Mouse (Mus musculus): ENCODE data around the gene Tmem33. TPM values are rescaled to one million over a fixed set of nuclear protein-coding genes. Genes with fewer than 3 reads are reported as not detected.

The Tmem33 gene
- total and polyA plus RNA-seq, 3 experiments, result 70.4 to 147 (median 134) TPM

- Histone ChIP-seq H3K27ac (ENCODE audit: insufficient read depth, low read depth) (no peak overlapping the region), H3K4me1 (ENCODE audit: control insufficient read depth in 1 of 2, insufficient read depth in 2 of 2) (no peaks in the 10 kb centered on the region; a peak in 1 of 4 replicates), H3K4me3 (replicated peaks in 1 of 3; ENCODE audit: low read depth in 2 of 3, low read length in 2 of 3, poor library complexity in 1 of 3) (no peak overlapping the region), H3K36me3 (replicated peaks in 1 of 2; ENCODE audit: control insufficient read depth in 1 of 2, insufficient read depth in 1 of 2, low read length in 1 of 2) (peaks cover 17 to 51% of the 10 kb centered on the region in 2 experiments), H3K4me2 (ENCODE audit: insufficient read depth, low read depth, poor library complexity, severe bottlenecking) (no peak overlapping the region), H3K79me2 (replicated peaks; ENCODE audit: control insufficient read depth, extremely low read depth, insufficient read depth, poor library complexity, severe bottlenecking) (no peaks in the 10 kb centered on the region), H3K27me3 (replicated peaks) (no peaks in the 10 kb centered on the region), H3K9ac (ENCODE audit: insufficient read depth, low read depth) (no peak overlapping the region), H3K9me3 (replicated peaks; ENCODE audit: low read length) (peaks cover 5% of the 10 kb centered on the region)
- dilution Hi-C loops (cut with MboI; ENCODE audit: extremely low pct_ligation_motif_present, extremely low pct_unique_long_range_greater_than_20kb, low sequenced_read_pairs), result no loop called here
- TF ChIP-seq RCOR1 (conservative IDR thresholded peaks at IDR 0.05; ENCODE audit: low read depth, low read length) (no peak), PAX5 (IDR thresholded peaks at IDR 0.05; ENCODE audit: low read length) (no peak), TBP (conservative IDR thresholded peaks at IDR 0.05; ENCODE audit: low read depth, low read length) (no peak), ELF1 (IDR thresholded peaks at IDR 0.05; ENCODE audit: low read depth, low read length) (no peak), USF1 (IDR thresholded peaks at IDR 0.05; ENCODE audit: low read depth, low read length) (no peak), KAT2A (IDR thresholded peaks at IDR 0.05; ENCODE audit: insufficient replicate concordance, low read length) (no peak), MAZ (IDR thresholded peaks at IDR 0.05; ENCODE audit: low read depth, low read length) (no peak), USF2 (conservative IDR thresholded peaks at IDR 0.05; ENCODE audit: low read depth, low read length) (no peak), JUND (conservative IDR thresholded peaks at IDR 0.05; ENCODE audit: low read depth, low read length) (no peak), JUN (IDR thresholded peaks at IDR 0.05; ENCODE audit: insufficient read depth, low read depth, low read length) (no peak), E2F4 (IDR thresholded peaks at IDR 0.05; ENCODE audit: insufficient replicate concordance, low read depth, low read length) (no peak)
- DNase-seq (ENCODE audit: extremely low read depth), result no peak
- in situ Hi-C loops (cut with MboI; ENCODE audit: low pct_ligation_motif_present, low pct_unique_long_range_greater_than_20kb, low sequenced_read_pairs), result no loop called here
These were observed 61.4 kb downstream of the Tmem33 start for GRCm38 (mm10) chr5:67321656-67322268.

DNA sequence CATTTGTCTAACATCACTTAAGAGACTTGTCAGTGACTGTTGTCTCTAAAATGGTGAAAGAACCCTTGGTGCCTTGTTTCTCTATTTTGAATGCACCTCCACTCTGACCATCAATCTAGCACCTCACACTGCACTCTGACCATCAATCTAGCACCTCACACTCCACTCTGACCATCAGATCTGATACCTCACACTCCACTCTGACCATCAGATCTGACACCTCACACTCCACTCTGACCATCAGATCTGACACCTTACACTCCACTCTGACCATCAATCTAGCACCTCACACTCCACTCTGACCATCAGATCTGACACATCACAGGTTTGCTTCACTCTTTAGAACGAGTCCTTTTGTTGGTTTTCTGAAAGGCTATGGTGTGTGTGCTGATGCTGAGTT, 63.7 kb downstream of the Tmem33 start:
- peaks cover 4 to 41% of the 10 kb centered on the region in 2 experiments for H3K36me3 ChIP-seq (replicated peaks in 1 of 2; ENCODE audit: control insufficient read depth in 1 of 2, insufficient read depth in 1 of 2, low read length in 1 of 2)
- H3K27ac ChIP-seq (ENCODE audit: insufficient read depth, low read depth), result no peak overlapping the region
- H3K4me1 ChIP-seq (ENCODE audit: control insufficient read depth in 1 of 2, insufficient read depth in 2 of 2), result no peaks in the 10 kb centered on the region; a peak in 1 of 4 replicates
- H3K27me3 ChIP-seq (replicated peaks), result no peaks in the 10 kb centered on the region
- no peaks in the 10 kb centered on the region for H3K79me2 ChIP-seq (replicated peaks; ENCODE audit: control insufficient read depth, extremely low read depth, insufficient read depth, poor library complexity, severe bottlenecking)
- in situ Hi-C loops (cut with MboI; ENCODE audit: low pct_ligation_motif_present, low pct_unique_long_range_greater_than_20kb, low sequenced_read_pairs), result no loop called here
- no peak for TF ChIP-seq ZC3H11A (IDR thresholded peaks at IDR 0.05; ENCODE audit: low read depth, low read length)
- no peak for TF ChIP-seq ZNF384 (IDR thresholded peaks at IDR 0.05; ENCODE audit: low read depth, low read length)
- no peak for TF ChIP-seq RCOR1 (conservative IDR thresholded peaks at IDR 0.05; ENCODE audit: low read depth, low read length)
- no peak for TF ChIP-seq MYC (IDR thresholded peaks at IDR 0.05; ENCODE audit: low read depth, low read length)
- TF ChIP-seq SIN3A (IDR thresholded peaks at IDR 0.05; ENCODE audit: low read length), result no peak
- no peak for TF ChIP-seq ETS1 (conservative IDR thresholded peaks at IDR 0.05; ENCODE audit: low read depth, low read length)
- TF ChIP-seq CHD2 (IDR thresholded peaks at IDR 0.05; ENCODE audit: low read length), result no peak
- no peak for TF ChIP-seq ZMIZ1 (IDR thresholded peaks at IDR 0.05; ENCODE audit: low read depth, low read length)
- TF ChIP-seq EP300 (IDR thresholded peaks at IDR 0.05; ENCODE audit: low read length), result no peak
- TF ChIP-seq TCF12 (IDR thresholded peaks at IDR 0.05; ENCODE audit: low read depth, low read length), result no peak
- DNase-seq (ENCODE audit: extremely low read depth), result no peak
- H3K4me3 ChIP-seq (replicated peaks in 1 of 3; ENCODE audit: low read depth in 2 of 3, low read length in 2 of 3, poor library complexity in 1 of 3), result no peak overlapping the region
- no peaks in the 10 kb centered on the region for H3K9me3 ChIP-seq (replicated peaks; ENCODE audit: low read length)
- no peak overlapping the region for H3K9ac ChIP-seq (ENCODE audit: insufficient read depth, low read depth)
- no peak overlapping the region for H3K4me2 ChIP-seq (ENCODE audit: insufficient read depth, low read depth, poor library complexity, severe bottlenecking)
- dilution Hi-C loops (cut with MboI; ENCODE audit: extremely low pct_ligation_motif_present, extremely low pct_unique_long_range_greater_than_20kb, low sequenced_read_pairs), result no loop called here

All from CH12.LX (cell line).